Mouse (Mus musculus) E14TG2a.4 (cell line): ENCODE data around the gene Naa20.

Experiments
- H3K27me3 ChIP-seq: 2 replicates; pipeline ENCODE4 v1.6.1; 2014; ENCODE audit warnings: low read length, control low read depth; ENCODE audit not compliant: insufficient read depth
- H3K36me3 ChIP-seq: 2 replicates; pipeline ENCODE4 v1.6.1; 2014; ENCODE audit warnings: low read length, control low read depth; ENCODE audit not compliant: insufficient read depth
- H3K4me1 ChIP-seq: replicated peaks from 2 replicates; pipeline ENCODE4 v1.6.1; 2014; ENCODE audit warnings: low read depth, low read length, control low read depth
- H3K4me3 ChIP-seq: replicated peaks from 2 replicates; pipeline ENCODE4 v1.5.1; 2014; ENCODE audit warnings: mild to moderate bottlenecking, low read length
- H3K9me3 ChIP-seq: 2 replicates; pipeline ENCODE4 v1.6.1; 2014; ENCODE audit warnings: low read length, control low read depth
- CTCF ChIP-seq: conservative IDR thresholded peaks from 2 replicates; pipeline ENCODE4 v1.5.1; 2014; ENCODE audit warnings: low read length
- NANOG ChIP-seq: IDR thresholded peaks from 2 replicates; pipeline ENCODE4 v1.6.1; 2014; ENCODE audit warnings: borderline replicate concordance, low read length, mixed read lengths
- POU5F1 ChIP-seq: IDR thresholded peaks from 2 replicates; pipeline ENCODE4 v1.6.1; 2014; ENCODE audit warnings: low read length, borderline replicate concordance

Gene Naa20

DNA sequence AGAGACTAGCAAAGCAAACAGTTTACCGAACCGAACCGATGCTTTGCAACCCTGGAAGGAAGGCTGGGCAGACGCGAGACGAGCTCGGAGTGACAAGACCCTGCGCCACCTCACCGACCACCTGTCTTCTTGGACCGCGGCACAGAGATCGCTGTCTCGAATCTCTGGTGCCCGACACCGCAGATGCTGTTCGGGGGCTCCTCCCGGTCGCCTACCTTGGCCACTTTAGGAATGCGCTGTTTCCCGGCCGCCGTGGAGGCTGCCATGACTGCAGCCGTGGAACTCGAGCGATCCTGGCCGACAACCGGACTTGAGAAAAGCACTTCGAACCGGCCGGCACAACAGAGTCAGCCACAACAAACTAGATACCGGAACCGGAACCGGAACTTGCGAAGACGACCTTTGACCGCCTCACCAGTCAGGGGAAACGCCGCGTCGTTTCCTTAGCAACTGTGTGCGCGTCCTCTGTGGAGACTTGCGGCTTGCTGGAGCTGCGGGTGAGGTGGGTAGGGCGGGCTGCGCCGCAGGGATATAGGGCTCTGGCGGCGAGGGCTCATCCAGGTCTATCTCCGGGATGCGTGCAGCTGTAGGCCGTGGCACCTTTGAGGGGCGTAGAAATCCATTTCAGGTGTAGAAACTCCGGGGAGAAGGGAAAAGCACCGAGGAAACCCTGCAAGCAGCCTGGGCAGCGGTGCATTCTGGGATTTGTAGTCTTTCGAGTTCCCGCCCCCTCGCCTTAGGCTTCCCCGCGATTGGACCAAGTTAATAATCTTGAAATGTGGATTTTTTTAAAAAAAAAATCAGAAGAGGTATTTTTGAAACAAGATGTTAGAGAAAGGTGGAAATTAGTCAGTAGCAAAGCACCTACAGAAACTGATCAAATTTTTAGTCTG lies 32.7 kb downstream of the Naa20 start, which contains the start of the genes Cfap61 and Crnkl1:
TSS of gene Cfap61 (plus strand) at position 446 of the 893 bp plus-strand sequence.
TSS of gene Crnkl1 (minus strand) at position 676 of the 893 bp plus-strand sequence.
- Histone ChIP-seq H3K27me3 (peaks cover 6% of the 10 kb centered on the region), H3K4me3 (peak within 1 kb of the TSS; percentile 98), H3K36me3 (peaks cover 32% of the 10 kb centered on the region), H3K4me1 (peaks cover 11% of the 10 kb centered on the region), H3K9me3 (no peaks in the 10 kb centered on the region)
- TF ChIP-seq NANOG (no peak), CTCF (no peak), POU5F1 (no peak)

DNA sequence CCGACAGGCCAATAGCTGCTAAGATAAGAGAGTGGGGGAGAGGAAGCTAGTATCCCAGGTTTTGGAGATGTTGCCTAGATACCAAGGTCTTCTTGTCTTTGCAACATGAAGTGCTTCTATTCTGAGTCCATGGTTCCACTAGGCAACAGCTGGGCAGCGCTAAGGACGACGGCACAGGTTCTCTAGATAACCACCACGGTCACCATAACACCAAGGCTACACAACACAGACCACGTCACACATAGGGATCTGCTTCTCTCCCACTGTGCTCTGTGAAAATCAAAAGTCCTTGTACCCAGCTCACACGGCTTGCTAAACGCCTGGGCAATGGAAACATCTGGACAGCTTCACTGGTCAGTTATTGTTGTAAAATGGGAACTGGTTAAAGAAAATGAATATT lies 35.1 kb downstream of the Naa20 start:
- H3K36me3 ChIP-seq = peaks cover 10% of the 10 kb centered on the region
- no peaks in the 10 kb centered on the region for H3K9me3 ChIP-seq
- peaks cover 6% of the 10 kb centered on the region for H3K27me3 ChIP-seq
- H3K4me1 ChIP-seq = peaks cover 11% of the 10 kb centered on the region
- TF ChIP-seq POU5F1 = no peak
- TF ChIP-seq CTCF = no peak
- H3K4me3 ChIP-seq = no peak overlapping the region

DNA sequence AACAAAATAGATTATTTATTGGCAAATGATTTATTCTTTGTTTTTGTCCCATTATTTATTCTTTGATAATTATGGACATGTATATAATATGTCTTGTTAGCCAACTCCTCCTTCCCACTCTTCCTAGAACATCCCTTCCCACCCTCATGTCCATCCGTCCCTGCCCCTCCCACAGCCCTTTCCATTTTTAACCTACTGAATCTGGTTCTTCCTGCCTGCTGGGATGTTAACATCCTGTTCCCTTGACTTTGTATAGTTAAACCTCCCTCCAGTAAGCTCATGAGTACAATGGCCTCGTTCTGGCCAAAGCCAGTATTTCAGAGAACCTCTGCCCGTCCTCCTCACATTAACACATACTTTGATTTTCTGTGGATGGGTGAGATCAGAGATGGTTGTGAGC lies 39.5 kb downstream of the Naa20 start:
- Histone ChIP-seq H3K27me3 (peaks cover 6% of the 10 kb centered on the region), H3K36me3 (no peaks in the 10 kb centered on the region), H3K9me3 (no peaks in the 10 kb centered on the region), H3K4me3 (no peak overlapping the region), H3K4me1 (no peaks in the 10 kb centered on the region)
- TF ChIP-seq CTCF (no peak), NANOG (no peak), POU5F1 (no peak)

DNA sequence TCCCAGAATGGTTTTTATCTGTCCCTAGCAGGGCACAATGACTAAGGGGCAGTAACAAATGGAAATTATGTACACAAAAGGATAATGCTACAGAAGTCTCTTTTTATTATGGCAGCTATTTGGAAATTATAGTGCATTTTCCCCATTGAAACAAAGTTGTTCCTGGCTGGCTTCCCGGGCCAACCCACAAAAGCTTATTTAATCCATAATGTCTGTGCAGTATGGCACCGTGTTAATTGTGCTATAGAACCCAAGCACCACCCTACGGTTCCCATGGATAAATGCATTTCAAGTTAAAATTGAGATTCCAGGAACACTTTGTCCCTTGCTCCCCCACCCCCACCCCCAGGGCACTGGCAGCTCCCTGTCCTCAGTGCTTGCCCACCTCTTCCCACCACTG lies 42.4 kb downstream of the Naa20 start:
- Histone ChIP-seq H3K4me3 (no peak overlapping the region), H3K4me1 (no peaks in the 10 kb centered on the region), H3K27me3 (no peaks in the 10 kb centered on the region), H3K9me3 (no peaks in the 10 kb centered on the region), H3K36me3 (no peaks in the 10 kb centered on the region)
- TF ChIP-seq POU5F1 = no peak
- no peak for TF ChIP-seq CTCF
- no peak for TF ChIP-seq NANOG

DNA sequence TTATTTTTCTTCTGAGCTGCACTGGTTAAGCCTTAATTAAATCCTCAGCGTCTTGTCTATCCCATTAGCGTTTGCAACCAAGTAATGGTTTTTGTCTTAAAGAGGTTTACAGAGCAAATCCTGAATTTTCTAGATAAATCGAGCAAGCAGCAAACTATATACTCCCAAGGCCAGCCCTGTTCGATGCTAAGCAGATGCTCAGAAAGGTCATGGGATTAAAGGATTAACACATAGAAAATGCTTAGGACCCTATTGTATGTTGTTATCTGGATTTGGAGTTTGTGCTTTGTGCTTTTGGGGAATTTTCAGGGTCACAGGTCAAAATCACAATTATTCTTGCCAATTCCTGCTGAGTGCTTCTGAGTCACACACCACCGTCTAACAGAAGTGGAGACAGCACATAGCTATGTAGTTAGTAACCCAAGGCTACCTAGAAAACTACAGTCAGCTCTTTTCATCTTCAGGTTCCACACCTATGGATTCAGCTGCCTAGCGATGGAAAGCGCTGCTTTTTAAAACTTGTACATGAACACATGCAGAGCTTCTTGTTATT lies 46.6 kb downstream of the Naa20 start:
- no peaks in the 10 kb centered on the region for H3K4me1 ChIP-seq
- H3K36me3 ChIP-seq = no peaks in the 10 kb centered on the region
- TF ChIP-seq POU5F1 (no peak), CTCF (no peak), NANOG (no peak)
- no peak overlapping the region for H3K4me3 ChIP-seq
- no peaks in the 10 kb centered on the region for H3K9me3 ChIP-seq
- H3K27me3 ChIP-seq = 0 out of 2 replicates have a peak, but pooled peaks cover 2% of the 10 kb centered on the region

DNA sequence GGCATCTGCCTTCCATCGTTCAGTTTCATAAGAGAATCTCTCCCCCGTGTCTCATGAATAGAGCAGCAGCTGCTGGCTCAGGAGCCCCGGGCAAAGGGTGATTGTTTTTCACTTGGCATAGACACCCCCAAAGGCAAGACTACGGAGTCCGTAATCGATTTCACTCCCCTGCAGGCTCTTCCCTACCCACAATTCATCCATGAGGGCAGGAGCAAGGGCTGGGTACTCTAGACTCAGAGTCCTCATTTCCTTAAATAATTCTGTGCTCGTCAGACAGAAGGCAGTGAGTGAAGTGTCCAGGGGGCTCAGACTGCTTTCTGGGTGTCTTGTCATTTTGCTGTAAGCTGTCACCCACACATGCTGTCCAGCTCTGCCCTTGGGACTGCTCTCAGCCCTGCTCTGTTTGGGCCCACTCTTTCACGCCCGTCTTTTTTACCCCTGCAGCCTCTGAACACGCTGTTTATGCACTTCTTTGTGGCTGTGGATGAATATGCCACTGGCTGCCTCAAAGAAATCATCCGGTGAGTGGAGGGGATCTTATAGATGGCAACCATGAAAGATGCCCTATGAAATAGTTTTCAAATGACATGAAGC lies 47.7 kb downstream of the Naa20 start:
- Histone ChIP-seq H3K4me3 (no peak overlapping the region), H3K9me3 (peaks cover under 1% of the 10 kb centered on the region; the same call in 1 of the 2 replicates), H3K27me3 (0 out of 2 replicates have a peak, but pooled peaks cover 2% of the 10 kb centered on the region), H3K4me1 (no peaks in the 10 kb centered on the region), H3K36me3 (no peaks in the 10 kb centered on the region)
- TF ChIP-seq NANOG (no peak), CTCF (no peak), POU5F1 (no peak)

DNA sequence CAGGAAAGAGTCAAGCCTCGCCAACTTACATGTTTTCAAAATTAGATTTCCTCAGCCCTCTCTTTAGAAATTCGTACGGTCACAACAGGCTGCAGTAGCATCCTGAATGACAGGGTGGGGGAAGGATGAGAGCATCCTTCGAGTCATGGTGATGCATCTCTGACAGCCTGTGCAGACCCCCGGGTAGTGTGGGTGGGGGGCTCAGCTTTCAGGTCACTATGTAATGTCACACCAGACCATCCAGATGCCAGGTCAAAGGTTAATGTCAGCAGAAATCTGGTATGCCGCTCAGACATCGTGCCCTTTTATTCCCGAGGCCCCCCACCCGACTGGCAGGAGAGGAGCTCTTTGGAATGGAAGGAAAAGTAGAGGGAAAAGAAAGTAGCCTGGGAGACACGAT lies 48.3 kb downstream of the Naa20 start:
- TF ChIP-seq CTCF (no peak), POU5F1 (no peak), NANOG (no peak)
- H3K9me3 ChIP-seq = peaks cover 7% of the 10 kb centered on the region
- no peak overlapping the region for H3K4me3 ChIP-seq
- H3K27me3 ChIP-seq = 0 out of 2 replicates have a peak, but pooled peaks cover 2% of the 10 kb centered on the region
- H3K4me1 ChIP-seq = no peaks in the 10 kb centered on the region
- no peaks in the 10 kb centered on the region for H3K36me3 ChIP-seq

DNA sequence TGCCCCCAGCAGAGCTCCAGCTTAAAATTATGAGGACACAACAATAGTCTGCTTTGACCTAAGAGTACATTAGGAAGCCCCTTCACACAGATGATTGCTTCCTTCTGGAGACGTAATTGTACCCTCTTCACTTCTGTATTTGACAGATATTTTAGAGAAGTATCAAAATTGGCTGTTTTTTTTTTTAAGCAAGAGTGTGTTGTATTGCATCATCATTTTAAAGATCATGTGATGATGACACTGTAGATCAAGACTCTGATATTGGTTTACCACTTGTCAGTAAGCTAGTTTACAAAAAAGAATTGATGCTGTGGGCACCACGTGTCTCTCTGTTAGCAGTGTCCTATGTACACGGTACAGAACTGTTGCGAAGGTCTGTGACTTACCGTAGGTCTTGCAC lies 50.8 kb downstream of the Naa20 start:
- no peak overlapping the region for H3K4me3 ChIP-seq
- 0 out of 2 replicates have a peak, but pooled peaks cover 5% of the 10 kb centered on the region for H3K27me3 ChIP-seq
- H3K9me3 ChIP-seq = peaks cover 9% of the 10 kb centered on the region
- H3K4me1 ChIP-seq = no peaks in the 10 kb centered on the region
- TF ChIP-seq POU5F1 (no peak), NANOG (no peak), CTCF (no peak)
- no peaks in the 10 kb centered on the region for H3K36me3 ChIP-seq
